Mouse (Mus musculus) thymus, postnatal 4 days (tissue): ENCODE results near the gene Asb6.
A peak's percentile ranks its signal among the peaks of the same experiment; 100 is the strongest.

ENCODE experiments used
- DNase-seq: peaks from one replicate; pipeline ENCODE4 v3.0.0; 2021

The Asb6 gene

DNA sequence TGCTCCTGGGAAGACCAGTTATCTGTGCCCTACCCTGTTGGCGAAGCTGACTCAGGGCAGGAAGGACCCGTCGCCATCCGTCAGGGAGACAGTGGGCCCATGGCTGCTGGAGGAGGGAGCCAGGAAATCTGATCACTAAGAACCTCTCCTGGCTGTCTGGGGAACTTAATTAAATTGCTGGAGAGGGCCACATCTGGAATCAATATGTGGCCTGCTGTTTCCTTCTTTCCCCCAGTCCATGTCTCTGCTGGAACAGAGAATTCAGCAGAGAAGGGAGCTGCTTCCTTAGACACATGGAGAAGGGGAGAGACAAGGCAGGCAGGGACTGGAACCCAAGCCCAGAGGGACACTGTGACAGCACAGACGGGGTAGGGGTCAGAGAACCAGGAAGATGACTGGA is 3.5 kb upstream of the Asb6 start:
- no peak for DNase-seq

- peak; percentile 77 for DNase-seq
Observed at GRCm38 (mm10) chr2:30829315-30829714, 818 bp downstream of the Asb6 start.

GRCm38 (mm10) chr2:30827749-30828475 is 2.2 kb downstream of the Asb6 start:
- DNase-seq: peak; percentile 98

DNA sequence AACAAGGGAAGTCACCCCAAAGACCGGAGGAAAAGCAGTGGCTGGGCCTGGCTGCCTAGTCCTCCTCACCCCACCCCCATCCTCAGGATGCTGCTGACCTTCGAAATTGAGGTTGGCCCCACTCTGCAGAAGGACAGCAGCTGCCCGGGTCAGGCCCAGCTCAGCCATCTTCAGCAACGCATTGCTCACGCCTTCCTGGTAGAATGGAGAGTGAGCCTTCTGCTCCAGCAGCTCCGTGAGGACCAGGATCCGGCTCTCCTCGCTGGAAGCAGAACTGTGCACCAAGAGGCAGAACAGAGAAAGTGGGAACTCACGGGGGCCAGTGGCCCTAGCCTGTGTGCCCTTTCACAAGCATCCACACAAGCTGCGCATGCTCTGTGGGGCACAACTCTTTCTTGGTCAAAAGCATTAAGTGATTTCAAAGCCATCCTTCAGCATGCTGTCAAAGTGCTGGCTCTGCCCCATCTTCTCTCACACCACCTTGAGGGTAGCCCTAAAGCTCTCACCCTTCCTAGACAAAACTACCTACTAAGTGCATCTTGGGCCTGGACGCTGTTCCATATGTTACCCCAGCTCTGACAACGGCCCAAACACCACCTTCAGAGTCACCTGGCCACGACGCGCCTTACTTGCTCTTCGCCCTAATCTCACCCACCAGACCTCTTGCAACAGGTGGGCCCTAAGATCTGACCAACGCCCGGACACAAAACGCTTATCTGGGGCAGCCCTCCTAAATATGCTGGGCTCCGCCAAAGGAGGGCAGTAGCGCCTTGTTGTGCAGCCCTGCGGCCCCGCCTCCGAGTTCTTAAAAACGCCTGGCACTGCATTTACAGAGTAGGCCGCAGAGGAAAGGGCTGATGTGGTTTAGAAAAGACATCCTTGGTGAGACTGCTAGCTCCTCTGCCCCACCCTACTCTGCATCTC is 3.0 kb downstream of the Asb6 start:
- peak; percentile 72 for DNase-seq

DNA sequence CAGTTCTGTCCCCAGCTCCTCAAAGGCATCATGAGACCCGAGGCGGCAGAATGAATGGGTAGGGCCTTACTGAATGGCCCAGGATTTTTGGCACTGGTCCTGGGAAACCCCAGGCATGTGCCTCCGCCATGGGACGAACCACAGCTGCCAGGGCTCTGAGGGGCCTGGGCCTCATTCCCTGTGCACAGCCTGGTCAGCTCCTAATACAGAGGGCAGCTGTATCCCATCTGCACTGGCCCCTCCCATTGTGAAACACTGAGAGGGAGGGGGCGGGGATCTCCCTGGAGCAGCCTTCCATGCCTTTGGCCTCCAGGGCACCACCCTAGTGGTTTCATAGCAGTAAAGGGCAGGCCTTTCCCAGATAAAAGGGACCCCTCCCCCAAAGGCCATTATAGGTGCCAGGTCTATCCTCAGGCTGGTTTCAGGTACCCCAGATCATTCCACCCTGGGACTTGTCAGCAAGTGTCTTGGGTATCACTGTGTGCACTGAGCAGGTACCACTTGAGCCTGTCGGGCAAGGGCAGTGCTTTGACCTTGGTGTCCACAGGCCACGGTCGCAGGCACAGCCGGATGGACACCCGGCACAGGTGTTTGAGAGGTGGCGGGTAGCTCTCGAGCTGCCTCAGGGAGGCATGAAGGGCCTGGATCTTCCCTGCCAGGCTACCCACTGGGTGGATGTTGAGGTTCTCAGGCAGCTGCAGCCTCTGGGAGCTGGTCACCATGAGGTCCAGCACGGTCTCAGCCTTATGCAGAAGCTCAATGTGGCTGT is 6.6 kb downstream of the Asb6 start:
- no peak for DNase-seq

DNA sequence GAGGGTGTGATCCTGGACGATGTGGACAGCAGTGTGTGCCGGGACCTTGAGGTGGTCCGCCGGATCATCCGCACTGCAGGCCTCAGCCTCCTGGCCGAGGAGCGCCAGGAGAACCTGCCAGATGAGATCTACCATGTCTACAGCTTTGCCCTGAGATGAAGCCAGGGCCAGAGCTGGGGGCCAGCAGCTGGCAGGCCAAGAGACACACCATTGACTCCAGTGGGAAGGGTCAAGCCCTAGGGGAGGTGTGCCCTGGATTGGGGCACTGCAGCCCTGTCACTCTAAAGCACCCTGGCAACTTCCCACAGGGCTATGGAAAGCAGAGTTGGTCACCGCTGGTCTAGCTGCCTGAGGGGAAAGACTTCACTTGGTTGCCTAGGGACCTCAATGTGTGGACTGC is 7.7 kb downstream of the Asb6 start:
- no peak for DNase-seq

GRCm38 (mm10) chr2:30821073-30821472 is 9.1 kb downstream of the Asb6 start:
- DNase-seq: no peak

GRCm38 (mm10) chr2:30819873-30820272 is 10.3 kb downstream of the Asb6 start:
- DNase-seq: no peak

GRCm38 (mm10) chr2:30816383-30816782 is 13.8 kb downstream of the Asb6 start:
- no peak for DNase-seq

DNA sequence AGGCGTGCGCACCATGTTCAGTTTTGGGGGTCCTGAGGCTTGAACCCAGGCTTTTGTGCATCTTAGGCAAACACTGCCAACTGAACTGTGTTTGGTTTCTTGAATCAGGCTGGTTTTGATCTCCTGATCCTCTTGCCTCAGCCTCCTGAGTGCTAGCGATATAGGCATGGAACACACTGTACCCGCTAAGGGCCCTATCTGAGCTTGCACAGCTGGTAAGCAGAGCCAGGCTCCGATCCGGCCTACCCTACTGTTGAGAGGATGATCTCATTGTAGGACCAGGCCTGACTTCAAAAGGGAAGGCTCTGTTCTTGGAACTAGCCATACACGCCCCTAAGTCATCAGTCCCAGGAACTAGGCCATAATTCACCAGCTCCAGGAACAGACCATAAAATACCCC is 19.6 kb downstream of the Asb6 start:
- no peak for DNase-seq

- no peak for DNase-seq
Observed at GRCm38 (mm10) chr2:30809503-30809902, 20.6 kb downstream of the Asb6 start.

- DNase-seq: no peak
Observed at GRCm38 (mm10) chr2:30808296-30808655, 21.9 kb downstream of the Asb6 start.

- peak; percentile 97 for DNase-seq
Observed at GRCm38 (mm10) chr2:30807648-30808295, 22.4 kb downstream of the Asb6 start, which contains the start of gene Ntmt1. TSS of gene Ntmt1 (plus strand) at chr2:30807826.

GRCm38 (mm10) chr2:30807147-30807647 is 22.9 kb downstream of the Asb6 start:
- DNase-seq: no peak

- DNase-seq: no peak
Observed at GRCm38 (mm10) chr2:30805983-30806382, 24.1 kb downstream of the Asb6 start.

DNA sequence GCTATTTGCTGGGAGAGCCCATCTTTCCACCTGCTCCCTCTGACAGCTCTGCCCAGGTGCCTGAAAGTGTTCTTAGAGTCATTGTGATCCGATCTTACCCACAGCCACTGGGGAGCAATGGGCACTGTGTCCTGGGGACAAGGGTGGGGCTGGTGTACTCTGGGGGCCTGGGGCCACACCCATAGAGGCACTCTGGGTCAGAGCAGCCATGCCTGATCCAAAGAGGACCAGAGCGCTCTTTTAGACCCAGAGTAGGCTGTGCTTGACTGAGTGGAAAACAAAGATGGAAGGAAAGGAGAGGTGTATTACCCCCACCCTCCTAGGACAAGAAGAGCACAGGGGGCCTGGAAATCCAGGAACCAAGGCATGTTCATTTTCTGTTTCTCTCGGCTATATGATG is 26.5 kb downstream of the Asb6 start, which contains the start of gene 1700001O22Rik:
Gene 1700001O22Rik (minus strand): TSS at position 58 of the 400 bp plus-strand sequence.
- no peak for DNase-seq

DNA sequence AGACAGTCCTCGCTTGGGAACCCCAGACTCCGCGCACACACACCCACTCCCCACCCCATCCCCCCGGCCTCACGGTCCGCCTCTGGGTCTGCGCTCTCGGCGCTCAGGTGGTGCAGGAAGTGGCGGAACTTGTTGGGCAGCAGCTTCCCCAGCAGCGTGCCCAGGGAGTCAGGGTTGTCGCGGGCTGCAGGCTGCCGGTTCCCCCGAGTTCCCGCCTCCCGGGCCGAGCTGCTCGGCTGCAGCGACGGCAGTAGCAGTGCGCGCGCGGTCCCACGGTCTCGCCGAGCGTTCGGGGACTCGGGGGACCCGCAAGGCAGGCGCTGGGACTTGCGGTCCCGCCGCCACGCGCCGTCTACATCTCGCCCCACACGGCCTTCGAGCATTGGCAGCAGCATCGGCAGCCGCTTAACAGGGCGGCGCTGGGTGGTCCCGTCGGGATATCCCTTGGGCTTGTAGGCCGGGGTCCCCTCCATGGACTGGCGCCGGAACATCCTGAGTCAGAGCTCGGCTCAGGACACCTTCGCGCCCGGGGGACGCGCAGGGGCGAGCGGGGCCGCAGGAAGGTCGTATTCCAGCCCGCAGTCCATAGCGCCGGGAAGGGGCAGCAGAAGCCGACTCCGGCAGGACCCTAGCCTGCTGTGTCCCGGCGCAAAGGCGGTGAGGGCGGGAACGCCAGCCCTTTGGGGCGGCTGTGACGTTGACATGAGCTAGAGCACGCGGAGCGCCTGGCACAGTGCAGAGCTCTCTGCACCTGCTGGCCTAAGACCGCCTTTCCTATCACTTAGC is 28.9 kb downstream of the Asb6 start:
- peak; percentile 62 for DNase-seq

DNA sequence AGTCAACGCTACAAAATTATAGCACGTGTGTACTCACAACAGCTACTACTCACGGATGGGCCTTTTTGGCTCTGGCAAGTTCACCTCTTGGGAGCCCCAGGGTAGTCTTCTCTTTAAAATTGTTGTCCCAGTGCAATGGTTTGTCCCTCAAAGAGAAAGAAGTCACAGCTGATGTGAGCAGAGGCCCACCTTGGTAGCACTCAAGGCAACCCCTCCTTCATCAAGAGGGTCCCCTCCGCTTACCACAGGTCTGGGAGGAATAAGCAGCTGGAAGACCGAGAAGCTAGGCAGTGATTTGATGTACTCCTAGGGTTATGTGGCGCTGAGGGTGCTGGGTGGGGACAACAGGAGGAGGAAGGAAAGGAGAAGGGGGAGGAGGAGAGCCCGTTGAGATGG is 29.5 kb downstream of the Asb6 start:
- no peak for DNase-seq

GRCm38 (mm10) chr2:30799456-30799855 is 30.7 kb downstream of the Asb6 start:
- DNase-seq: no peak

DNA sequence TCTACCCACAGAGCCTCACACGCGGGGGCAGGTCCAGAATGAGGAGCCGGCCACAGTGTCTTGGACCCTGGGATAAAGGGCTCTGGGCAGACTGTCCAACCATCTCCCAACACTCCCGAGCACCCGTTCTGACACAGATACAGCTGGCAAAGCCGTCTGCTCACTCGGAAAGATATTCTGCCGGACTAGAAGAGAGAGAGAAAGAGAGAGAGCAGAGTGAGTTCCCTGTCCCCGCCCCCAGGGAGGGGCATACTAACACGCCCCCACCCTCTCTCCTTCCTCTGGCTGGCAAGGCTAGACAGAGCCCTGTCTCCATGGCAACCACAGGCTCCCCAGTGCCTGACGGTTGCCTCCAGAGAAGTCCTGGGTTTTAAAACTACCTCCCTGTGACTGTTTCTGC is 33.8 kb downstream of the Asb6 start:
- DNase-seq: peak; percentile 81

- DNase-seq: no peak
Observed at GRCm38 (mm10) chr2:30795889-30796275, 34.3 kb downstream of the Asb6 start.
